Mouse (Mus musculus) C2C12 (cell line): ENCODE measurements around the gene Commd1. TPM values are rescaled to one million over a fixed set of nuclear protein-coding genes. Genes with fewer than 3 reads are reported as not detected.

Experiments
- H3K27me3 ChIP-seq: one replicate; pipeline ENCODE4 v1.6.1; 2011; ENCODE audit not compliant: control insufficient read depth, insufficient read depth, insufficient read length
- H3K36me3 ChIP-seq: one replicate; pipeline ENCODE4 v1.6.1; 2011; ENCODE audit not compliant: control insufficient read depth, insufficient read depth
- H3K4me3 ChIP-seq: one replicate; pipeline ENCODE4 v1.5.1; 2011; ENCODE audit warnings: mild to moderate bottlenecking, control low read depth; ENCODE audit not compliant: poor library complexity, insufficient read depth, severe bottlenecking
- H3K79me2 ChIP-seq: one replicate; pipeline ENCODE4 v1.6.1; 2011; ENCODE audit not compliant: control insufficient read depth, insufficient read depth
- H3K79me3 ChIP-seq: one replicate; pipeline ENCODE4 v1.6.1; 2011; ENCODE audit warnings: low read depth, control low read depth
- H3ac ChIP-seq: one replicate; pipeline ENCODE3; 2011; ENCODE audit warnings: low read depth; ENCODE audit not compliant: control insufficient read depth, insufficient read length
- CEBPB ChIP-seq: IDR thresholded peaks from one replicate; pipeline ENCODE4 v1.6.1; 2011; ENCODE audit warnings: low read depth, mild to moderate bottlenecking, control low read depth, moderate library complexity
- CTCF ChIP-seq: IDR thresholded peaks from one replicate; pipeline ENCODE4 v1.5.1; 2011; ENCODE audit not compliant: control insufficient read depth, insufficient read depth, insufficient read length
- FOSL1 ChIP-seq: IDR thresholded peaks from one replicate; pipeline ENCODE4 v1.8.0; 2011; ENCODE audit warnings: mild to moderate bottlenecking, low read length; ENCODE audit not compliant: poor library complexity, insufficient read depth, severe bottlenecking
- MAX ChIP-seq: IDR thresholded peaks from one replicate; pipeline ENCODE4 v1.6.1; 2011; ENCODE audit warnings: mild to moderate bottlenecking, control low read depth
- MYOD1 ChIP-seq: IDR thresholded peaks from one replicate; pipeline ENCODE4 v1.6.1; 2011; ENCODE audit warnings: low read depth; ENCODE audit not compliant: control insufficient read depth, insufficient read length
- MYOG ChIP-seq: IDR thresholded peaks from one replicate; pipeline ENCODE4 v1.6.1; 2011; ENCODE audit not compliant: control insufficient read depth, insufficient read length; ENCODE audit errors: extremely low read depth
- USF1 ChIP-seq: IDR thresholded peaks from one replicate; pipeline ENCODE4 v1.6.1; 2011; ENCODE audit warnings: low read depth, mild to moderate bottlenecking, control low read depth, moderate library complexity
- polyA plus RNA-seq: library from polyadenylated mRNA; unstranded; fragments of >200 nt; fragmentation: generic; extraction: Trizol; gene quantifications from one replicate; pipeline ENCODE4 v1.2.1, GENCODE M21; 2012; ENCODE audit warnings: missing spikeins

Commd1 gene
- polyA plus RNA-seq, 1 experiment = 126 TPM

DNA sequence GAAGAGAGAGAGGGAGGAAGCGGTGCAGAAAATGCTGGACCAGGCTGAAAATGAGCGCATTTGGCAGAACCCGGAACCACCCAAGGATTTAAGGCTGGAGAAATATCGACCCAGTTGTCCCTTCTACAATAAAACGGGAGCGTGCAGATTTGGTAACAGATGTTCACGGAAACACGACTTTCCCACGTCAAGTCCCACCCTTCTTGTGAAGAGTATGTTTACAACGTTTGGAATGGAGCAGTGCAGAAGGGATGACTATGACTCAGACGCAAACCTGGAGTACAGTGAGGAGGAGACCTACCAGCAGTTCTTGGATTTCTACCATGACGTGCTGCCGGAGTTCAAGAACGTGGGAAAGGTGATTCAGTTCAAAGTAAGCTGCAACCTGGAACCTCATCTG is 8.6 kb downstream of the Commd1 start:
- Histone ChIP-seq H3K36me3 (peaks cover 22% of the 10 kb centered on the region), H3K79me2 (peaks cover 96% of the 10 kb centered on the region), H3K79me3 (peaks cover 63% of the 10 kb centered on the region), H3ac (peak overlapping the region; percentile 24), H3K27me3 (no peaks in the 10 kb centered on the region), H3K4me3 (peak overlapping the region; percentile 50)
- no peak for TF ChIP-seq FOSL1
- TF ChIP-seq CTCF = no peak
- TF ChIP-seq MYOG = no peak
- TF ChIP-seq MYOD1 = no peak
- TF ChIP-seq CEBPB = no peak

DNA sequence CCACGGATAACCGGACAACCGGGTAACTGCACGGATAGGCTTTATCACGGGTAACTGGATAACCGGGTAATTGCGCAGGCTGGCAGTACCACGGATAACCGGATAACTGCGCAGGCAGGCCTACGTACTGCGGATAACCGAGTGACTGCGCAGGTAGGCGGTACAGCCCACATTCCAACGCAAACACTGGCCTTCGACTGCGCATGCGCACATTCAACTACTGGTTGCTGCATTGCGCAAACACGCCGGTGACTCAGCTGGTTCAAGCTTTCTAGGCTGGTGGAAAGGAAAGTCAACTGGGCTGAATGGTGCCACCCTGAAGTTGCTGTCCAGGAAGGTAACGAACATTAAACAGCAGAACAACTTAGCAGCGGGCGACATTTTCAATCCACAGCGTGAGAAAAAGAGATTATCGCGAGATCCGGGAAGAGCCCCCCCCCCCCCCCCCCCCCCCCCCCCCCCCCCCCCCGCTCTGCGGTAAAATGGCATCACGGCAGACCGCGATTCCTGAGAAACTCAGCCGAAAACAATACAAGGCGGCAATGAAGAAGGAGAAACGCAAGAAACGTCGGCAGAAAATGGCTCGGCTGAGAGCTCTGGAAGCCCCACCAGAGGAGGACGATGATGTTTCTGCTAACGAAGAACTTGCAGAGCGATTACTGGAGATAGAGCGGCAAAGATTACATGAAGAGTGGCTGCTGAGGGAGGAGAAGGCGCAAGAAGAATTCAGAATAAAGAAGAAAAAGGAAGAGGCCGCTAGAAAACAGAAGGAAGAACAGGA is 9.2 kb downstream of the Commd1 start:
- Histone ChIP-seq H3K27me3 (no peaks in the 10 kb centered on the region), H3K79me3 (peaks cover 57% of the 10 kb centered on the region), H3K4me3 (peak overlapping the region; percentile 50), H3ac (peak overlapping the region; percentile 86), H3K79me2 (peaks cover 93% of the 10 kb centered on the region), H3K36me3 (peaks cover 17% of the 10 kb centered on the region)
- TF ChIP-seq CEBPB = peak; percentile 98
- peak; percentile 10 for TF ChIP-seq MAX
- no peak for TF ChIP-seq CTCF

DNA sequence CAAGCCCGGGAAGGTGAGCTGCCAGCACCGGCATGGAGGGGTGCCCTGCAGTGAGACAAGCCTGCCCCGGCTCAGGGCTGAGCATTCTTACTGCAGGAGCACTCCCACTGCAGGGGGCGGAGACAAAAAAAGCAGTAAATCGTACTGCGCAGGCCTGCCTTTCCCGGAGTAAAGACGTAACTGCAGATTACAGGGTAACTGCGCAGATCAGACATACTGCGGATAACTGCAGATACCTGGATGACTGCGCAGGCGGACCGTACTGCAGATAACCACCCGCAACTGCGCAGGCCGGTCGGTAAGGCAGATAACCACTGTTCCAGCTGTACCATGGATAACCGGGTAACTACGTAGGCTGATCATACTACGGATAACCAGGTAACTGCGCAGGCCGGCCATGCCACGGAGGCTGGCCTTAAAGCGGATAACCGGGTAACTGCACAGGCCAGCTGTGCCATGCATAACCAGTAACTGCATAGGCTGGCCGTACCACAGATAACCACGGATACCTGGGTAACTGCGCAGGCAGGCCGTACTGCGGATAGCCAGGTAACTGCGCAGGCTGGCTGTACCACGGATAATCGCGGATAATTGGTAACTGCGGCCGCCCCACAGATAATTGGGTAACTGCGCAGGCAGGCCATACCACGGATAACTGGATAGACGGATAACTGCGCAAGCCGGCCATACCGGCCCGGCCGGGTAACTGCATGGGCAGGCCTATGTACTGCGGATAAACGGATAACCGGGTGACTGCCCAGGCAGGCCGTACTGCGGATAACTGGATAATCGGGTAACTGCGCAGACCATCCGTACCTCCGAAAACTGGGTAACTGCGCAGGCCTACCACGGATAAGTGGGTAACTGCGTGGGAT is 10.1 kb downstream of the Commd1 start, which contains the start of gene Zrsr1:
Gene Zrsr1 (plus strand): TSS at position 171 of the 875 bp plus-strand sequence.
- Histone ChIP-seq H3K79me3 (peaks cover 54% of the 10 kb centered on the region), H3K36me3 (peaks cover 11% of the 10 kb centered on the region), H3K4me3 (peak within 1 kb of the TSS; percentile 50), H3ac (peak within 1 kb of the TSS; percentile 86), H3K27me3 (no peaks in the 10 kb centered on the region), H3K79me2 (peaks cover 92% of the 10 kb centered on the region)
- TF ChIP-seq MYOD1 (no peak), CTCF (no peak), MYOG (no peak), FOSL1 (no peak), CEBPB (no peak), MAX (no peak), USF1 (no peak)

GRCm38 (mm10) chr11:22970546-22970945 is 11.6 kb downstream of the Commd1 start:
- no peak overlapping the region for H3ac ChIP-seq
- H3K36me3 ChIP-seq = peaks cover 1% of the 10 kb centered on the region
- no peaks in the 10 kb centered on the region for H3K27me3 ChIP-seq
- TF ChIP-seq MAX (no peak), CTCF (no peak), MYOD1 (no peak), MYOG (no peak), FOSL1 (no peak), USF1 (no peak), CEBPB (no peak)
- no peak overlapping the region for H3K4me3 ChIP-seq
- peaks cover 47% of the 10 kb centered on the region for H3K79me3 ChIP-seq
- H3K79me2 ChIP-seq = peaks cover 91% of the 10 kb centered on the region

GRCm38 (mm10) chr11:22969486-22969885 is 12.7 kb downstream of the Commd1 start:
- no peaks in the 10 kb centered on the region for H3K36me3 ChIP-seq
- H3K27me3 ChIP-seq = no peaks in the 10 kb centered on the region
- H3K4me3 ChIP-seq = no peak overlapping the region
- no peak overlapping the region for H3ac ChIP-seq
- H3K79me2 ChIP-seq = peaks cover 83% of the 10 kb centered on the region
- TF ChIP-seq MYOG (no peak), CTCF (no peak), USF1 (no peak), FOSL1 (no peak), MAX (no peak), CEBPB (no peak), MYOD1 (no peak)
- H3K79me3 ChIP-seq = peaks cover 40% of the 10 kb centered on the region

DNA sequence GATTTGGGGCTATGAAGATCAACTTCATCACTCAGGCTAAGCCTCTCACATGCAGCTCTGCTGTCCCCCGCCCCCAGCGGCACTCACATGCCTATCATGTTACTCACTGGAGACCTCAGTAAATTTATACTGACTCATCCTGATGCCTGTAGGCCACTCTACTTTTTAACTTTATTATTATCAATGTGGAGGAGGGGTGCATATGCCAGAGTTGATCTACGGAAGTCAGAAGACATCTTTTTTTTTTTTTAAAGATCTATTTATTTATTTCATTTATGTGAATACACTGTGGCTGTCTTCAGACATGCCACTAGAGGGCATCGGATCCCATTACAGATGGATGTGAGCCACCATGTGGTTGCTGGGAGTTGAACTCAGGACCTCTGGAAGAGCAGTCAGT is 16.7 kb downstream of the Commd1 start:
- H3K4me3 ChIP-seq = no peak overlapping the region
- no peak overlapping the region for H3ac ChIP-seq
- H3K79me3 ChIP-seq = peaks cover 8% of the 10 kb centered on the region
- no peaks in the 10 kb centered on the region for H3K27me3 ChIP-seq
- H3K36me3 ChIP-seq = no peaks in the 10 kb centered on the region
- TF ChIP-seq FOSL1 (peak; percentile 30), USF1 (no peak)
- peaks cover 81% of the 10 kb centered on the region for H3K79me2 ChIP-seq
